Comparison of ENCODE assay signal across 10 mouse cellular contexts in genomic region chr17:28300323-28300722, GRCm38 (mm10). TPM values are rescaled to one million over a fixed set of nuclear protein-coding genes. Genes with fewer than 3 reads are reported as not detected.
DNase-seq lines count a peak whose midpoint lies in the region; ATAC-seq and TF ChIP-seq lines count a peak whose summit lies in the region.
"Had no signal": no experiment of that assay in that cellular context is flagged by ENCODE, and none has a peak within 500 bp of the region (broad histone marks: within the 10 kb centered on the region; RNA-seq: fewer than 3 reads in every experiment).

No protein-coding gene starts in this region.

- TF ChIP-seq CTCF in E14TG2a.4 (conservative IDR thresholded peaks at IDR 0.05; ENCODE audit: low read length), result no peak

- no peak for ATAC-seq in heart, embryonic 13.5 days (ENCODE audit: extremely low read depth, insufficient number of reproducible peaks, low FRiP score, low TSS enrichment)
- ATAC-seq in embryonic facial prominence, embryonic 12.5 days (ENCODE audit: insufficient number of reproducible peaks, insufficient read depth, low FRiP score, low TSS enrichment), result no peak
- ATAC-seq in limb, embryonic 13.5 days (ENCODE audit: low FRiP score, low read depth), result no peak
- ATAC-seq in monocyte, adult 5-6 weeks (replicated peaks; ENCODE audit: insufficient number of reproducible peaks, low FRiP score, low TSS enrichment, poor library complexity, severe bottlenecking), result no peak

- no peak for DNase-seq in heart, adult 18-20 months
- DNase-seq in cerebellum, adult 11-12 months, result no peak
- no peak for DNase-seq in right cerebral cortex, postnatal 10 days (ENCODE audit: low spot score in 2 of 2)
- DNase-seq: gastrocnemius, postnatal 14 days; kidney, adult 2 months had no signal

- H3K4me3 ChIP-seq in heart, embryonic 13.5 days, result no peak overlapping the region
- 0 out of 2 replicates have a peak overlapping the region, but pooled peaks have one; percentile 23 for H3K4me3 ChIP-seq in E14TG2a.4 (replicated peaks; ENCODE audit: low read length)
- H3K4me3 ChIP-seq in embryonic facial prominence, embryonic 12.5 days, result no peak overlapping the region
- no peak overlapping the region for H3K4me3 ChIP-seq in limb, embryonic 13.5 days

- 0 out of 2 replicates have a peak overlapping the region, but pooled peaks have one; percentile 12 for H3K27ac ChIP-seq in heart, embryonic 13.5 days (replicated peaks)
- H3K27ac ChIP-seq in embryonic facial prominence, embryonic 12.5 days, result peak overlapping the region; percentile 64
- peak overlapping the region; percentile 52; the same call in 1 of the 2 replicates for H3K27ac ChIP-seq in limb, embryonic 13.5 days

- no peaks in the 10 kb centered on the region for H3K9me3 ChIP-seq in heart, embryonic 13.5 days
- H3K9me3 ChIP-seq in E14TG2a.4 (ENCODE audit: low read length), result peaks cover 2% of the 10 kb centered on the region
- H3K9me3 ChIP-seq in embryonic facial prominence, embryonic 12.5 days, result no peaks in the 10 kb centered on the region
- no peaks in the 10 kb centered on the region for H3K9me3 ChIP-seq in limb, embryonic 13.5 days

- WGBS in heart, embryonic 13.5 days, result 50% methylated on average over 9 of the region's 9 CpGs
- 29% methylated on average over 9 of the region's 9 CpGs for WGBS in embryonic facial prominence, embryonic 12.5 days
- WGBS in limb, embryonic 13.5 days, result 50% methylated on average over 9 of the region's 9 CpGs

- peaks cover 16% of the 10 kb centered on the region for H3K4me1 ChIP-seq in heart, embryonic 13.5 days
- peaks cover 90% of the 10 kb centered on the region for H3K4me1 ChIP-seq in E14TG2a.4 (replicated peaks; ENCODE audit: low read depth, low read length)
- H3K4me1 ChIP-seq in embryonic facial prominence, embryonic 12.5 days, result peaks cover 25% of the 10 kb centered on the region
- H3K4me1 ChIP-seq in limb, embryonic 13.5 days, result peaks cover 16% of the 10 kb centered on the region

- no peaks in the 10 kb centered on the region for H3K27me3 ChIP-seq in heart, embryonic 13.5 days (replicated peaks)
- no peaks in the 10 kb centered on the region for H3K27me3 ChIP-seq in E14TG2a.4 (ENCODE audit: insufficient read depth, low read length)
- no peaks in the 10 kb centered on the region for H3K27me3 ChIP-seq in embryonic facial prominence, embryonic 12.5 days
- H3K27me3 ChIP-seq in limb, embryonic 13.5 days, result no peaks in the 10 kb centered on the region

- H3K36me3 ChIP-seq in heart, embryonic 13.5 days, result peaks cover 36% of the 10 kb centered on the region
- peaks cover 24% of the 10 kb centered on the region for H3K36me3 ChIP-seq in E14TG2a.4 (ENCODE audit: insufficient read depth, low read length)
- H3K36me3 ChIP-seq in embryonic facial prominence, embryonic 12.5 days, result peaks cover 17% of the 10 kb centered on the region
- H3K36me3 ChIP-seq in limb, embryonic 13.5 days, result peaks cover 47% of the 10 kb centered on the region

- H3K4me2 ChIP-seq in heart, embryonic 13.5 days, result no peak overlapping the region
- H3K4me2 ChIP-seq in embryonic facial prominence, embryonic 12.5 days (replicated peaks), result no peak overlapping the region
- H3K4me2 ChIP-seq in limb, embryonic 13.5 days (replicated peaks), result no peak overlapping the region

- peak overlapping the region; percentile 12; the same call in 1 of the 2 replicates for H3K9ac ChIP-seq in heart, embryonic 13.5 days
- H3K9ac ChIP-seq in embryonic facial prominence, embryonic 12.5 days, result peak overlapping the region; percentile 7; the same call in 1 of the 2 replicates
- no peak overlapping the region for H3K9ac ChIP-seq in limb, embryonic 13.5 days

RNA-seq across cellular contexts. Expression of gene Fance, which starts 13.0 kb away (rescaled TPM):
- polyA plus RNA-seq in heart, embryonic 13.5 days (2015; fragmentation: Nextera tagmentation; extraction: Ambion mirVana), result 19.3 and 22.2 TPM in 2 replicates
- total RNA-seq in heart, adult 18-20 months (2021), result 10 to 100 TPM; 10.5 to 12.7 TPM
- polyA plus RNA-seq in embryonic facial prominence, embryonic 12.5 days (2016; fragmentation: Nextera tagmentation; extraction: Ambion mirVana), result 37.0 and 38.4 TPM in 2 replicates
- 36.0 and 37.3 TPM in 2 replicates for polyA plus RNA-seq in limb, embryonic 13.5 days (2015; fragmentation: Nextera tagmentation; extraction: Ambion mirVana)
- total RNA-seq in monocyte, adult 5-6 weeks (2017), result 8.8 to 18.2 TPM (median 13.0 TPM) in 3 replicates

RNA-seq across cellular contexts. Expression of gene Rpl10a, which starts 27.9 kb away (rescaled TPM):
- 389 and 419 TPM in 2 replicates for polyA plus RNA-seq in heart, embryonic 13.5 days (2015; fragmentation: Nextera tagmentation; extraction: Ambion mirVana)
- 100 to 1,000 TPM; 422 to 438 TPM for total RNA-seq in heart, adult 18-20 months (2021)
- 496 and 505 TPM in 2 replicates for polyA plus RNA-seq in embryonic facial prominence, embryonic 12.5 days (2016; fragmentation: Nextera tagmentation; extraction: Ambion mirVana)
- 580 and 609 TPM in 2 replicates for polyA plus RNA-seq in limb, embryonic 13.5 days (2015; fragmentation: Nextera tagmentation; extraction: Ambion mirVana)
- total RNA-seq in monocyte, adult 5-6 weeks (2017), result 363 to 372 TPM (median 364 TPM) in 3 replicates

RNA-seq across cellular contexts. Expression of gene Tead3, which starts 50.3 kb away (rescaled TPM):
- 5.9 and 7.3 TPM in 2 replicates for polyA plus RNA-seq in heart, embryonic 13.5 days (2015; fragmentation: Nextera tagmentation; extraction: Ambion mirVana)
- total RNA-seq in heart, adult 18-20 months (2021), result 10 to 100 TPM; 12.0 to 13.3 TPM
- 14.1 and 17.9 TPM in 2 replicates for polyA plus RNA-seq in embryonic facial prominence, embryonic 12.5 days (2016; fragmentation: Nextera tagmentation; extraction: Ambion mirVana)
- 14.9 and 15.4 TPM in 2 replicates for polyA plus RNA-seq in limb, embryonic 13.5 days (2015; fragmentation: Nextera tagmentation; extraction: Ambion mirVana)
- total RNA-seq in monocyte, adult 5-6 weeks (2017), result not detected in 3 replicates

Comparison
In these comparisons a context has a peak if more than half of its experiments do, and no peak if none do; other contexts are left out.
1. H3K27ac ChIP-seq: peak in every context shown above with its lines; median percentile 64 in embryonic facial prominence, embryonic 12.5 days; 52 in limb, embryonic 13.5 days; 12 in heart, embryonic 13.5 days.